Mouse (Mus musculus) heart, adult 2 months (tissue): ENCODE results near the gene Rreb1.

Experiments
- CTCF ChIP-seq: fragments of 200-600 bp; IDR thresholded peaks from 2 replicates; pipeline ENCODE4 v1.8.1; 2022; ENCODE audit warnings: antibody characterized with exemption, mild to moderate bottlenecking, moderate library complexity
- EP300 ChIP-seq: fragments of 200-500 bp; IDR thresholded peaks from 2 replicates; pipeline ENCODE4 v1.6.1; 2011; ENCODE audit warnings: low read depth, low read length, control low read depth; ENCODE audit not compliant: insufficient read depth
- POLR2A ChIP-seq: fragments of 200-500 bp; IDR thresholded peaks from 2 replicates; pipeline ENCODE4 v1.6.1; 2011; ENCODE audit warnings: mild to moderate bottlenecking, low read depth, low read length, control low read depth; ENCODE audit not compliant: insufficient read depth

GRCm38 (mm10) chr13:37912591-37913467 lies 134.6 kb downstream of the Rreb1 start:
- TF ChIP-seq CTCF (peak; percentile 51), POLR2A (no peak), EP300 (no peak)
